Mouse (Mus musculus): ENCODE measurements around the gene BC055324. TPM values are rescaled to one million over a fixed set of nuclear protein-coding genes. Genes with fewer than 3 reads are reported as not detected.
A peak's percentile ranks its signal among the peaks of the same experiment; 100 is the strongest.
"Not testable (repeated sequence)": the region's sequence is repeated elsewhere in the genome, so short reads cannot be mapped to it uniquely, and the experiment has no call there.

The BC055324 gene
- polyA plus RNA-seq (2015; fragmentation: Nextera tagmentation; extraction: Ambion mirVana), result 10.9 and 12.0 TPM in 2 replicates

DNA sequence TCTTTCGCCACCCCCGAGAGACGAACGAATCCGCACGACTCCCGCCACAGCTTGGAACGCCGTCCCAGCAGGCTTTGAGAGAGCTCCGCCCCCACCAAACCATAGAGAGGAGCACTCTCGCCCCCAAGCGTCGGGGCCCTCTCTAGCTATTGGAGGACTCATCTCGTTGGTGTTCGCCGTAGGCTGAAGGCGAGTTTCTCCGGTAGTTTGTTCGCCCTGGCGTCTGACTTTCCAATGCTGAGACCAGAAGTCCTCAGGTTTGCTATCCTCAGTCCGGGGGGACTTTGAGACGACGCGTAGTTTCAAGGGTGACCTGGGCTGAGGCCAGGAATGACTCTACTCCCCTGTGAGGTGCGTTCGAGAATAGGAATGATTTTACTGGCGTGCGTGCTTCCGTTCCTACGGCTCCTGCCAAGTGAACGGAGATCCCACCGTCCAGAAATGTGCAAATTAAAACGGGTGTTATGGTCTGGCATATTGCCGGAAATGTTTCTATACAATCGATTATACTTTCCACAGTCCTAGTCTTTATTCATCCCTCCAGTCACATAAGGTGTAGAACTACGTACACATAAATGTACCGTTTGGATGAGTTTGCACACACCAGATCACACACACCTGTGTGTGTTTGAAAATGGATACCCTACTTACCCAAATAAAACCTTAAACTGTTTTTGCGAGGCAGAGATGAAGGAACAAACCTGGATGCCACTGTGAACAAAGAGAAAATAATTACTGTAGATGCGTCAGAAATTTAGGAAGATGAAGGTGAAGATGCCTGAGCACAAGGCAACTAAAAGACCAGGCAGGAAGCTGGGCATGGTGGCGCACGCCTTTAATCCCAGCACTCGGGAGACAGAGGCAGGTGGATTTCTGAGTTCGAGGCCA lies at the start of gene BC055324, which contains the start of gene Mettl18:
TSS of gene BC055324 (minus strand) at position 76 of the 888 bp plus-strand sequence.
TSS of gene Mettl18 (plus strand) at position 169 of the 888 bp plus-strand sequence.
- H3K4me3 ChIP-seq, result peak within 1 kb of the TSS; percentile 92
- peak within 1 kb of the TSS; percentile 72 for H3K9ac ChIP-seq (replicated peaks)
- WGBS, result 2% methylated on average over 43 of the region's 43 CpGs
- H3K27ac ChIP-seq (replicated peaks), result peak within 1 kb of the TSS; percentile 74
- H3K9me3 ChIP-seq, result no peaks in the 10 kb centered on the region
- H3K27me3 ChIP-seq, result no peaks in the 10 kb centered on the region
- ATAC-seq (replicated peaks), result peak; percentile 99
- H3K4me2 ChIP-seq (replicated peaks), result peak within 1 kb of the TSS; percentile 62
- peaks cover 8% of the 10 kb centered on the region for H3K4me1 ChIP-seq
- H3K36me3 ChIP-seq, result no peaks in the 10 kb centered on the region

GRCm38 (mm10) chr1:164043549-164043948 lies 49.0 kb upstream of the BC055324 start:
- Histone ChIP-seq H3K36me3 (no peaks in the 10 kb centered on the region), H3K4me2 (replicated peaks) (no peak overlapping the region), H3K4me3 (no peak overlapping the region), H3K9me3 (no peaks in the 10 kb centered on the region), H3K9ac (replicated peaks) (no peak overlapping the region), H3K4me1 (no peaks in the 10 kb centered on the region), H3K27me3 (no peaks in the 10 kb centered on the region), H3K27ac (replicated peaks) (no peak overlapping the region)
- WGBS, result 31% methylated on average over 3 of the region's 3 CpGs
- ATAC-seq (replicated peaks), result no peak

DNA sequence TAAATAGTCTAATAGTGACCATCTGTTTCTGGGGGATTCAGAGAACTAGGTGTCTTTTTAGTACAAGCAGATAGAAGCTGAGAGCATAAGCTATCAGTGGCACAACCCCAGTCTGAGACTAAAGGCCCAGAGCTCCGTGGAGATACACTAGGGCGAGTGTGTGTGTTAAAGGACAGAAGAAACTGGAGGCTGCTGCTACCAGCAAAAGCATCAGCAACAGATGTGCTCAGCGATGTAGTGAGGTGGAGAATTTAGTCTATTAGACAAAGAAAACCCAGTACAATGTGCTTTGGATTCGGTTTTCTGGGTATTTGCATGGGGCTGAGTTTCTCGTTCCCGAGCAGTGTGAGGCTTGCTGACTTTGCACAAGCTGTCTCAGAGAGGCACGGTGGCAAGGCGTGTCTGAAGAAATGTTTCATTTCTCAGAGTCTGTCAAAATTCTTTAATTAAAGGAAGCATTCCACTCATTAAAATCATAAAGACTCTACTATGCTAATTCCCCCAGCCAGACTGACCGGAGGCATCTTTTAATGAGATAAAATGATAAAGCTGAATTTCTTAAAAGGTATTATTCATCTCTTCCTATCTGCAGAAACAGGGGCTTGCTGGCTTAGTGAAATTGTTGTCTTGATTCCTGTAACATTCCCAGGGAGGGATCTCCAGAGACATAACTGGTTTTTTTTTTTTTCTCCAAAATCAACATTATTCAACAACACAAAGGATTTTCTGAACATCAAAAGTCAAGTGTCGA lies 46.0 kb upstream of the BC055324 start:
- no peak overlapping the region for H3K27ac ChIP-seq (replicated peaks)
- no peak for ATAC-seq (replicated peaks)
- WGBS, result 77% methylated on average over 10 of the region's 10 CpGs
- H3K9ac ChIP-seq (replicated peaks), result no peak overlapping the region
- no peaks in the 10 kb centered on the region for H3K9me3 ChIP-seq
- no peaks in the 10 kb centered on the region for H3K27me3 ChIP-seq
- no peak overlapping the region for H3K4me2 ChIP-seq (replicated peaks)
- no peaks in the 10 kb centered on the region for H3K4me1 ChIP-seq
- H3K4me3 ChIP-seq, result no peak overlapping the region
- H3K36me3 ChIP-seq, result no peaks in the 10 kb centered on the region

- no peak overlapping the region for H3K9ac ChIP-seq (replicated peaks)
- WGBS, result 63% methylated on average over 5 of the region's 5 CpGs
- ATAC-seq (replicated peaks), result no peak
- no peaks in the 10 kb centered on the region for H3K27me3 ChIP-seq
- 0 out of 2 replicates have a peak, but pooled peaks cover 3% of the 10 kb centered on the region for H3K9me3 ChIP-seq
- no peak overlapping the region for H3K27ac ChIP-seq (replicated peaks)
- no peaks in the 10 kb centered on the region for H3K36me3 ChIP-seq
- no peak overlapping the region for H3K4me3 ChIP-seq
- H3K4me1 ChIP-seq, result no peaks in the 10 kb centered on the region
- H3K4me2 ChIP-seq (replicated peaks), result no peak overlapping the region
Measured at GRCm38 (mm10) chr1:164027416-164027815, 32.8 kb upstream of the BC055324 start.

DNA sequence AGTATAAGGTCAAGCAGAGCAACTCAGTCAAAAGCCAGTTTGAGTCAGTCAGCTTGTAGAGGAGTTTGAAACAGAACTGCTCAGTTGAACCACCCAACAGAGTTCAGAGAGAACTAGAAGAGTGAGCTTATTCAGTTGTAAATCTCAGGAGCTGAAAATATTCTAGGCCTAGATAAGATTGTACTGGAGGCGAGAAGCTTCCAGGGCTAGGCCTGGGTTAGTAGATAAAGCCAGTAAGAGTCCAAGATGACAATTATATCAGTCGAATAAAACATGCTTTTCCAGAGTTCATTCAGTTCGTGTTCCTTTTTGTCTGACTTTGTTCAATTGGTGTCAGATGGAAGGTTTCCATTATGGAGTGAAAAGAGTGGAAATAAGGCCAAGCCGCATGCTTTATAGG lies 31.1 kb upstream of the BC055324 start:
- 0 out of 2 replicates have a peak, but pooled peaks cover 3% of the 10 kb centered on the region for H3K9me3 ChIP-seq
- H3K4me3 ChIP-seq, result no peak overlapping the region
- H3K4me1 ChIP-seq, result no peaks in the 10 kb centered on the region
- no peak overlapping the region for H3K27ac ChIP-seq (replicated peaks)
- ATAC-seq (replicated peaks), result no peak
- no peaks in the 10 kb centered on the region for H3K36me3 ChIP-seq
- H3K4me2 ChIP-seq (replicated peaks), result no peak overlapping the region
- 83% methylated on average over 4 of the region's 4 CpGs for WGBS
- no peaks in the 10 kb centered on the region for H3K27me3 ChIP-seq
- H3K9ac ChIP-seq (replicated peaks), result no peak overlapping the region

GRCm38 (mm10) chr1:164022106-164022505 lies 27.5 kb upstream of the BC055324 start:
- H3K9me3 ChIP-seq; ATAC-seq (replicated peaks); H3K36me3 ChIP-seq; H3K27ac ChIP-seq (replicated peaks); H3K4me1 ChIP-seq; H3K4me2 ChIP-seq (replicated peaks); H3K27me3 ChIP-seq; H3K4me3 ChIP-seq; H3K9ac ChIP-seq (replicated peaks): not testable (repeated sequence)
- 87% methylated on average over 5 of the region's 5 CpGs for WGBS

DNA sequence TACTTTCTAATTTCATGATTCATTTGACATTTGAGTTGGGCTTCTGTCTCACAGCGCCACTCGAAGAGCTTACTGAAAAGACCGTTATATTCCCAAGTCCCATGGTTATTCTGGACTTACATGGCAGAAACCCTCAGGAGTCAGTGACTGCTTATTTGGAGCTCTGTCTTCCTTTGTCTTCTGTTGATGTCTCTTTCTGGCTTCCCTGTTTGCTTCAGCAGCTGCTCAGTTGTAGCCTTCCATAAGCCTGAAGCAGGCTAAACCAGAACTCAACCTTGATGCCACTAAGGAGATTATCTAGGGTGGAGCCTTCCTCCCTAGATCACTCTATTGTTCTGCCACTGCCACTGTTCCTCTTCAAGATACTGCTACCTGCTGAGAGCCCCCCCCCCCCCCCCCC lies 26.1 kb upstream of the BC055324 start:
- H3K4me2 ChIP-seq (replicated peaks); H3K9me3 ChIP-seq; H3K4me1 ChIP-seq; H3K4me3 ChIP-seq; H3K36me3 ChIP-seq; H3K27me3 ChIP-seq; H3K9ac ChIP-seq (replicated peaks); H3K27ac ChIP-seq (replicated peaks); ATAC-seq (replicated peaks): not testable (repeated sequence)
- WGBS, result 95% methylated on average over 3 of the region's 3 CpGs

DNA sequence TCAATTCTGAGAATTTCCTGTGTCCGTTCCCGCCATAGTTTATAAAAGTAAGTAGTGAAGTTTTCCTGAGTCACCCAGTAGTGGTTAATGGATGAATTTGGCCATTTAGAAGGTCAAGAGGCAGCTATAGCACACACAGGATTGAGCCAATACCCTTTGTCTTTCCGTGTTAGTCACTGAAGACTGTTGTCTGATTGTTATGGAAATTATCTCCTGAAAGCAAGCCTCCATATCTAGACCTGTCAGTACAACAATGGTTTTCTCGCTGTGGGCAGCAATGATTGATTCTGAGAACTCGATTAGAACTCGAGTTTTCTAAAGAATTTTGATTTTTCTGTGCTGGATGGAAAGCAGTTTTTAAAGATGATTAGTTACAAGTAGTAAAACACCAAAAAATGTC lies 25.2 kb upstream of the BC055324 start:
- Histone ChIP-seq H3K36me3 (no peaks in the 10 kb centered on the region), H3K9ac (replicated peaks) (no peak overlapping the region), H3K9me3 (no peaks in the 10 kb centered on the region), H3K4me3 (no peak overlapping the region), H3K27ac (replicated peaks) (no peak overlapping the region), H3K4me1 (no peaks in the 10 kb centered on the region), H3K27me3 (no peaks in the 10 kb centered on the region), H3K4me2 (replicated peaks) (no peak overlapping the region)
- ATAC-seq (replicated peaks), result no peak
- 42% methylated on average over 6 of the region's 6 CpGs for WGBS

DNA sequence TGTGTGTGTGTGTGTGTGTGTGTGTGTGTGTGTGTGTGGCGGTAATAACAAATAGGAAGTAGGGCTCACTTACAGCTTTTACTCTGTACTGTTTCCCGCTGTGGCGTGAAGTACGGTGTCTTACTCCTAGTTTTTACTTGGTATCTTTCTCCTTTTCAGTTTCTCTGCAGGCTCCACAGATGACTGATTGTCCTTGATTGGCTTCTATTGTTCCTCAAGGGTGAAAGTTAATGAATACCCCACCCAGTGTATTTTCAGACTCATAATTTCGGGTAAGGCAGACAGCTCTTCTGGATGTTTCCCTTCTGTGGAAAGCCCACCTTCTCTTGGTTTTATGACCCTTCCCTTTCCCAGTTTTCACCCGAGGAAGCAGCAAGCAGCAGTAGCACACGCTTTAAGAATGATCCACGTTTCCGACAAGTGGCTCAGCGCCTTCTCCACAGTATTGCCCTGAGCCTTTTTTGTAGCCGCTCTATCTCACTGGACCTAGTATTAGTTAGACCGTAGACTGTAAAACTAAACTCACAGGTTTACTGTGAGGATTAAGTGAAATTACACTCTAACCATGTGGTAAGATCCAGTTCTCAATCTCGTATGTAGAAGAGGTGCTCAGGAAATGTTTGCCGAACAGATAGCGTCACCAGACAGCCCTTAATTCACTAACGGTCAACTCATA lies 23.8 kb upstream of the BC055324 start:
- H3K9ac ChIP-seq (replicated peaks), result no peak overlapping the region
- no peaks in the 10 kb centered on the region for H3K4me1 ChIP-seq
- no peaks in the 10 kb centered on the region for H3K36me3 ChIP-seq
- no peak overlapping the region for H3K27ac ChIP-seq (replicated peaks)
- no peak overlapping the region for H3K4me2 ChIP-seq (replicated peaks)
- no peaks in the 10 kb centered on the region for H3K27me3 ChIP-seq
- no peaks in the 10 kb centered on the region for H3K9me3 ChIP-seq
- no peak overlapping the region for H3K4me3 ChIP-seq
- 89% methylated on average over 16 of the region's 16 CpGs for WGBS
- ATAC-seq (replicated peaks), result no peak

DNA sequence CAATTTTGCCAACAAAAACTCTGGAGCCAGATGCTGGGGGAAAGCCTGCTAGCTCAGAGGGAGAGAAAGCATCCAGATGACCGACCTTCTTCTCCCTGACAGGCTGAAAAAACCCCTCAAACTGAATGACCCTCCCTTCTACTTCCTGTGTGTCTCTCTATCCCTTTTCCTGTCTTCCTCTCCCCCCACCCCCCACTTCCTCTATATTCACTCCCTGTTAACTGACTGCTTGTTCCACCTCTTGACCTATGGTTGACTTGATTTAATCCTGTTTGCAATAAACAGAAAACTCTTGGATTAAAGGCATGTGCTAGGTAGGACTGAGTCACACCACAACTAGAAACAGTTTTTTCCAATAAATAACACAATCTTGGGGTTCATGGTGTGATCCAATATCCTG lies 20.0 kb upstream of the BC055324 start:
- Histone ChIP-seq H3K27ac (replicated peaks) (no peak overlapping the region), H3K4me1 (no peaks in the 10 kb centered on the region), H3K27me3 (no peaks in the 10 kb centered on the region), H3K4me3 (no peak overlapping the region), H3K9ac (replicated peaks) (no peak overlapping the region), H3K4me2 (replicated peaks) (no peak overlapping the region), H3K36me3 (no peaks in the 10 kb centered on the region), H3K9me3 (no peaks in the 10 kb centered on the region)
- no peak for ATAC-seq (replicated peaks)
- 69% methylated on average over 1 of the region's 1 CpGs for WGBS

GRCm38 (mm10) chr1:164009235-164009634 lies 14.6 kb upstream of the BC055324 start:
- Histone ChIP-seq H3K9ac (replicated peaks) (no peak overlapping the region), H3K4me2 (replicated peaks) (no peak overlapping the region), H3K9me3 (no peaks in the 10 kb centered on the region), H3K4me1 (no peaks in the 10 kb centered on the region), H3K4me3 (no peak overlapping the region), H3K27me3 (no peaks in the 10 kb centered on the region), H3K27ac (replicated peaks) (no peak overlapping the region), H3K36me3 (no peaks in the 10 kb centered on the region)
- WGBS, result 48% methylated on average over 2 of the region's 2 CpGs
- ATAC-seq (replicated peaks), result no peak

DNA sequence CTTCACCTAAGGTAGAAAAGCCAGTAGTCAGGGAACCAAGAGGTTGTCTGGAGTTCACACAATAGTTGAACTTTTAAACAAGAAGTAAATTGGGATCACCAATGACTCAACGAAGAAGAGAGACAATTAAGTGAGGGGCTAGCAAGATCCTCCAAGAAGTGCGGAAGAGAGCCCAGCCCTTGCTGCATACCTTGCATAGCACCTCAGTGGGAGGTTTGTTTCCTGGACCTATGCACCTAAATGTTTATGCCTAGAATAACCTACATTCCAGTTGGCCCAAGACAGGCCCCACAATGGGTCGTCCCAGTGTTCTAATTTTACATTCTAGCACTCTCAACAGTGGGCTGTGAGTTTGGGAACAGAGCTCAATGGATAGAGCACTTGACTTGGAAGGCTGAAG lies 9.7 kb upstream of the BC055324 start:
- H3K36me3 ChIP-seq, result no peaks in the 10 kb centered on the region
- no peak for ATAC-seq (replicated peaks)
- no peaks in the 10 kb centered on the region for H3K4me1 ChIP-seq
- H3K4me2 ChIP-seq (replicated peaks), result no peak overlapping the region
- no peak overlapping the region for H3K4me3 ChIP-seq
- no peaks in the 10 kb centered on the region for H3K9me3 ChIP-seq
- 81% methylated on average over 3 of the region's 3 CpGs for WGBS
- H3K27ac ChIP-seq (replicated peaks), result no peak overlapping the region
- no peaks in the 10 kb centered on the region for H3K27me3 ChIP-seq
- no peak overlapping the region for H3K9ac ChIP-seq (replicated peaks)
